Mouse (Mus musculus) left cerebral cortex, postnatal 25 days (tissue): ENCODE measurements around the gene Hist1h2bb. TPM values are rescaled to one million over a fixed set of nuclear protein-coding genes. Genes with fewer than 3 reads are reported as not detected.
"Not testable (repeated sequence)": the region's sequence is repeated elsewhere in the genome, so short reads cannot be mapped to it uniquely, and the experiment has no call there.

Source experiments
- DNase-seq, 2 experiments: peaks; one replicate each; pipeline ENCODE4 v3.0.0; 2022; ENCODE audit warnings: low spot score in 2 of 2, mixed read lengths in 1 of 2
- intact Hi-C: fragments of 180-260 bp; cut with DNase I; formaldehyde crosslinking; loops from one replicate; pipeline ENCODE4 v1.15.1; 2025
- total RNA-seq, 2 experiments: library from RNA; stranded (reverse); gene quantifications; 2 replicates each; pipeline ENCODE4 v1.2.3; 2021

The Hist1h2bb gene
- total RNA-seq, 2 experiments from 2014 or later = 17.5 to 23.2 TPM

DNA sequence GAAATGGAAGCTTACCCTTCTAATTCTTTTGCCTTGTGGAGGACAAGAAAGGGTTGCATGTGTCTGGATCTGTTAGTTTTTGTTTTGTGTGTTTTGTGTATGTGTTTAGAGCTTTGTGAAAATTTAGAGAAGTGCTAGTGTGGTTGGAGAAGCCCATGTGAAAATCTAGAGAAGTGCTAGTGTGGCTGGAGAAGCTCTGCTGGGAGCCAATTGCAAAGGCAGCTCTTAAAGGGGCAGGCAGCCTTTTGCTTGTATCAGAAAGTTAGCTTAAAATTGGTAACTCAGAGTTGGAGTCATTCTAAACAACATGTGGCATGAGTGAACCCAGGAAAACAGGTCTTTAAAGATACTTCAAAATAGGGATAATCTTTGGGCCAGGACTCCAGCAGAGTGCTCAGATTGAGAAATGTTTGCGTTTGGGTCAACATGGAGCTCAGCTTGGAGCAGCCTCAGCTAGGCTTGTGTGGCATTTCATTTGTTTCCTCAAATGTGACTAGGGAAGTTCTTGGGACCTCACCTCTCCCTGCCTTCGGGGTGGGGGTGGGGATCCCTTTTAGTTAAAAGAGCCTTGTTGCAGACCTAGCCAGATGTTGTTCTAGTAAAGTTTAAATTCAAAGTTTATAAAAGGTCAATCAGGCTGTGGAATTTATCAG is 28.8 kb upstream of the Hist1h2bb start:
- intact Hi-C loops, DNase-seq: not testable (repeated sequence)

DNA sequence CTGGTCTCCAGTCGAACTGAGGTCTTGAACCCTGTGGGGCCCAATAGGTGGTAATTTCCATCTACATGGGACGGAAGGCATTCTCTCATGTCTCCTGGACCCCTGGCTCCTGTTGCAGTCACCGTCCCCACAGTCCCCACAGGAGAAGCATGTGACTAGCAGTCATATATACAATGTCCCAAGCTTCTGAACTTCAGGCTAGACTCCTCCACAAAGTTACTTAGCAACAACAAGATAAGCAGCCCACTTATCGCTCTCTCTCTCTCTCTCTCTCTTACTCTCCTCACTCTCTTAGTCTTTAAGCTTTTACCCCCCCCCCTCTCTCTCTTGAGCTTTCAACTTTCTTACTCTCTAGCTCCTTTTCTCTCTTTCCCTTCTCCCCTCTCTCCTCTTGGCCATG is 22.3 kb upstream of the Hist1h2bb start:
- intact Hi-C loops = no loop called here
- no peak for DNase-seq

DNA sequence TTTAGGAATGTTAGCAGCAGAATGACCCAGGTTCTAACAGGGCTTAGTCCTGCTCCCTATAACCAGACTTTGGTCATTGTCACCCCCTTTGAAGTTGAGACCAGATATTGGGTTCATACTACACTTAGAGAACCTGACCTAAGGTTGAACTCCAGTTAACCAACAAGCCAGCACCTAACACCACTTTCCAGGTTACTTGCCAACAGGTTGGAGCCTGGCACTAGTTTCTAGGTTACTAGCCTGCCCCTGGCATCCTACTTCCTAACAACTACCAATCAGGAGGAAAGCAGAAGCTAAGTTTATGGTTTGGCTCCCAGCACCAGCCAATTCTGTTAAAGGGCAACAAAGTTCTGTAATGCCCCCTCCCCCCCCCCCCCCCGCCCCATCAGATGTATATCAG is 21.3 kb upstream of the Hist1h2bb start:
- DNase-seq = no peak
- intact Hi-C loops = no loop called here

DNA sequence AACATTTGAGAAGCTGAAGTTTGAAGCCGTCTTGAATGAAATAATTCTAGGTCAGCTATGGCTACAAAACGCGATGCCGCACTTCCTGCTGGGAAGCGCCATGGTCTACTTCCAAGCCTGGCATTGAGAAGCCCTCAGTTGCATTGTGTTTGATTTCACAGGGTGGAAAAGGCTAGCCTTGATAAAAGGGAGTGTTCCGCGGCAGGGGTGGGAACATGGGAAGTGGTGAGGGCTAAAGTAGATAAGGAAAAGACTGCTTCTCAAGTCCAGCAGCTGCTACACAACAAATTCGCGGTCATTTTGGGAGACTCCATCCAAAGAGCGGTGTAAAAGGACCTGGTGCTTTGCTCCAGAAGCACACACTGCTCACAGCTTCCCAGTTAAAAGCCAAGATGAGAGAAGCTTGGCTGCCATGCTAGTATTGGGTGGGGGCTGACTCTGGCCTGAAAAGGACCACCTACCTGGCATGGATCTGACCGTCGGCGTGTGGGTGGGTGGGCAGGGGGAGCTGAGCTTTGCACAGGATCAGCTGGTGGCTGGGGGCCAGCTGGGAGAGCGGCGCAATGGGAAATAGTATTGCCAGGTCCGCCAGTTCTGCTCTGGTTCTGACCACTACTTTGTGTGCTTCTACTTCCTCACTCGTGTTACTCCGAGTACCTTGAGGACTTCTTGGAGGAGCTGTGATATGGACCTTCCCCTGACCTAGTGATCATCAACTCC is 17.9 kb upstream of the Hist1h2bb start:
- DNase-seq = no peak
- intact Hi-C loops = no loop called here

DNA sequence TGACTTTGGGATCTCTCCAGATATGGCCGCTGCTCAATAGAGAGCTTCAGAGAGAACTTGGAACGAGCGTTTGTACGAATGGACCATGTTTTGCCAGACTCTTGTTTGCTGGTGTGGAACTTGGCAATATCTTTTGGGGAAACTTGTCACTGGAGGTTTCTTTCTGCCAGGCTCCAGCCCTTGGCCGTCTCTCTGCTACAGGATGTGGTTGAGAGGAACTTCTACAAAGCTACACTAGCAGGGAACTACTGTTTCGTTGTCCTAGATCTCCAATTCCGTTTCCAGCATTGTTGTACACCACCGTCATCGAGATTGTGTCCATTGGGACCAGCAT is 17.4 kb upstream of the Hist1h2bb start:
- intact Hi-C loops = no loop called here
- DNase-seq = no peak

DNA sequence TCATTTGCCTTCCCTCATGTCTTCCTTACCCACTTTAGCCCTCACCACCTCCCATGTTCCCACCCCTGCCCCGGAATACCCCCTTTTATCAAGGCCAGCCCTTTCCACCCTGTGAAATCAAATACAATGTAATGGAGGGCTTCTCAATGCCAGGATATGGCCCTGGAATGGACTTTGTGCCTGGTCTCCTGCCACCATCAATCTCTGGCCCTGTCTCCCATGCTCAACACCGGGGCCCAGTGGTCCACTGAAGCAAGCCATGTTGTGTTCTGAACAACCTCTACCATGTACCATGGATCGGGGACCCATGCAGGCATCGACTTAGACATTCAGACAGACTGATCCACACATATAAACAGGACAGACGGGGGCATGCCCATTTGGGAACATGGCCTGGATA is 16.8 kb upstream of the Hist1h2bb start:
- intact Hi-C loops = no loop called here
- no peak for DNase-seq

DNA sequence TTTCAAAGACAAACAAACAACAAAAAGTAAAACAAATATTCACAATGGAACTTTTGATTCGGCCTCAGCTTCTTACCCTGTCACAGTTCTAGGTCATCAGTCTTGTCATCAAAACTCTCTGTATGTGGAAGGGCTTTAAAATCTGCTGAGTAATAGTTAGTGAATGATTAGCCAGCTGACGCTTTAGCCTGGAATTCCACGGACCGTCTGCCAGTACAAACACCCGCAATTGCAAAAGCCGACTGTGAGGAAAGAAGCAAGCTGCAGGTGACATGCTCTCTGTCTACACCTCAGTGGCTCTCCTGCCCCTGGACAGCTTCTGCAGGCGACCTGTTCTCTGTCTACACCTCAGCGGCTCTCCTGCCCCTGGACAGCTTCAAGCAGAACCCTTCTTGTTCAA is 16.1 kb upstream of the Hist1h2bb start:
- no peak for DNase-seq
- intact Hi-C loops = no loop called here

DNA sequence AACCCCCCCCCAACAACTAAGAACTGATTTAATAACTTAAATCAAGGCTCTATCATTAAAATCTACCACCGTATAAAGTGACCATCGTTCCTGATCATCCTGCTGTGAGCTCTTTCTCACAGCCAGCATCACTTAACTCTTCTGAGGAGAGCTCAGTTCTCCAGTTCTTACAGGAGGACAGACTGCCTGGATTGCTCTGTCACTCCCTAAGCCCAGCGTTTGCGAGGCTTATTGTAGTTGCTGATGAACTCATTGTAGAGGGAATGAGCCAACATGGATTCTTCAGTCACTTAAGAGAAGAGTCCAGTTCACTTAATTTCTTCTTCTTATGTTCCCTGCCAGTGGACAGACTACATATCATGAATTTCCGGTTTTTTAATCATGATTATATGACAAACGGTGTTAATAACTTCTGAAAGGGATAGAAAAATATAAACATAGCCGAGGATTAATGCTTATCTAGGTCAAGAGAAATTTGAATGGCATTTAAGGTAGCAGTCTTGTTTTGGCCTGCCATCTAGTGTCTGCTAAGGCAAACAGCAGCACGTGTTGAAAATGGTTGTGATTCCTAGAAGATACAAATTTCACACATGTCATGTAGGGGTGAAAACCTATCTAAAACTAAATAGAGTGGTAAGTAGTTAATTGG is 14.3 kb upstream of the Hist1h2bb start:
- DNase-seq = peak; percentile 44 to 51
- intact Hi-C loops = loop anchor here (1.0 kb wide), 1 partner anchor 31 kb away; no protein-coding TSS in a partner anchor

DNA sequence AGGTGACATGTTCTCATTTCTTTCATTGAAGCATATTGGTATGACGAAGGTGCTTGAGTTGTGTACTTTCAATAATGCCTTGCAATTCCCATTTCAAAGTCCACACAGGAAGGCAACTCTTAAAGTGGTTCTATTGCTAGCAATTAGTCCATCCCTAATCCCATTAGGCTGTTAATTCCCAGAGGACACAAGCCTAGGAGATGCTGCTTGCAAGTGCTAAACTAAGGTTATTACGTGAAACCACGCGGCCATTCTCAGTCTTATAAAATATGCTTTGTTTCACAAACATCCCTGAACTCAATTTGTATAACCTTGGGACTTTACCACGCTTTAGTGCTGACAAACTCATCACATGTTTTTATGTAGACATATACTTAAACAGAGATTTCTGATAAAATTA is 9.4 kb upstream of the Hist1h2bb start:
- no peak for DNase-seq
- intact Hi-C loops = loop anchor here (5.0 kb wide), 1 partner anchor 205 kb away; the partner anchor contains the start of genes Hist1h2af and Hist1h4h

DNA sequence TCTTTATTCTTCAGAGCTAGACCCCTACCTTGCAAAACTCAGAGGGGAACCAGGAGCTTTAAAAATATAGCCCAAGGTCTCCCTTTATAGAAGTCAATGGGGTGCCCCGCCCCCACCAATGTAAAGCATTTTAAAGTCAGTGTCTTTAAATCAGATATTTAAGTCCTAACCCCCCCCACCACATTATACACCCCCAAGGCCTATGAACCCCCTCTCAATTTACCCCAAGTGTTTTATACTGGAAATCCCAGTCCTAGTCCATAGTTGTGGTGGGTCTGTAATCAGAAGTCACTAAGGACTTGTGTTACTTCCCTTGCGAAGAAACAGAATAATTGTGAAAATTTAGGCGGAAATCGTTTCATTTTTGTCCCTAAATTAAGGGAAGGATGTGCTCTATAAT is 8.5 kb upstream of the Hist1h2bb start:
- intact Hi-C loops = loop anchor here (1.0 to 5.0 kb wide), 3 partner anchors 40 to 206 kb away; partner anchors contain the start of genes Hist1h2af, Hist1h4c and Hist1h4h
- no peak for DNase-seq

DNA sequence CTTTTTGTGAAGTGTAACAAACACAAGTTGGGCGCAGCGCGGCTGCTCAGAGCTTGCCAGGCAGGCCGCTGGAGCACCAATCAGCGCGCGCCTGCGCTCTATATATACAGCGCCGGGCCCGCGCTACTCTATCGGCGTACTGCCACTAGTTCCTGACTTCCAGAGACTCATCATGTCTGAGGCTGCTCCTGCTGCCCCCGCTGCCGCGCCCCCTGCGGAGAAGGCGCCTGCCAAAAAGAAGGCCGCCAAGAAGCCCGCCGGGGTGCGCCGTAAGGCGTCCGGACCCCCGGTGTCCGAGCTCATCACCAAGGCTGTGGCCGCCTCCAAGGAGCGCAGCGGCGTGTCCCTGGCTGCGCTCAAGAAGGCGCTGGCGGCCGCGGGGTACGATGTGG is 7.9 kb upstream of the Hist1h2bb start, which contains the start of gene Hist1h1c:
TSS of gene Hist1h1c (plus strand) at position 132 of the 392 bp plus-strand sequence.
- intact Hi-C loops = loop anchor here (1.0 to 5.0 kb wide), 3 partner anchors 40 to 206 kb away; partner anchors contain the start of genes Hist1h2af, Hist1h4c and Hist1h4h
- DNase-seq = peak; percentile 92 to 94

DNA sequence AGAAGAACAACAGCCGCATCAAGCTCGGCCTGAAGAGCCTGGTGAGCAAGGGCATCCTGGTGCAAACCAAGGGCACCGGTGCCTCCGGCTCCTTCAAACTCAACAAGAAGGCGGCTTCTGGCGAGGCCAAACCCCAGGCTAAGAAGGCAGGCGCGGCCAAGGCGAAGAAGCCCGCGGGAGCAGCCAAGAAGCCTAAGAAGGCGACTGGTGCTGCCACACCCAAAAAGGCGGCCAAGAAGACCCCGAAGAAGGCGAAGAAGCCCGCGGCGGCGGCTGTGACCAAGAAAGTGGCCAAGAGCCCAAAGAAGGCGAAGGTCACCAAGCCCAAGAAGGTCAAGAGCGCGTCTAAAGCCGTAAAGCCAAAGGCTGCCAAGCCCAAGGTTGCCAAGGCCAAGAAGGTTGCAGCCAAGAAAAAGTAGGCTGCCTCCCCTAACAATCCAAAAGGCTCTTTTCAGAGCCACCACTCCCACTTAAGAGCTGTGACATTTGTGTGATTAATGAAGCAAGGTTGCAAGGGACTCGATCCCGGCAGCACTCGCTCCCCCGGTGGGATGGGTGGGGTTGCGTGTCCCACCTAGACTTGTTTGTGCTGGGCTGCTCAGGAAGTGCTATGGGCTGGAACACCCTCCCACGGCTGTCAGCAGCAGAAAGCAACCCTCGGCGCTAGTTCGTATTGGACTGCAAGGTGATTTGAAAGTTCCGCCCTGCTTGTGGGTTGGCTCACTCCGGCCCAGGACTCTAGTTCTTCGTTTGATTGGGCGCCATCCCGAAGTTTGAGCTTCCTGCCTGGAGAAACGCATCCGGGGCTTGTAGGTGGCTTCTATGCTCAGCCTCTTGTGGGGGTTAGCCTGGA is 7.2 kb upstream of the Hist1h2bb start:
- peak; percentile 94 to 99 for DNase-seq
- intact Hi-C loops = loop anchor here (2.0 to 5.0 kb wide), 2 partner anchors 114 to 207 kb away; partner anchors contain the start of genes Hist1h2af and Hist1h4h

DNA sequence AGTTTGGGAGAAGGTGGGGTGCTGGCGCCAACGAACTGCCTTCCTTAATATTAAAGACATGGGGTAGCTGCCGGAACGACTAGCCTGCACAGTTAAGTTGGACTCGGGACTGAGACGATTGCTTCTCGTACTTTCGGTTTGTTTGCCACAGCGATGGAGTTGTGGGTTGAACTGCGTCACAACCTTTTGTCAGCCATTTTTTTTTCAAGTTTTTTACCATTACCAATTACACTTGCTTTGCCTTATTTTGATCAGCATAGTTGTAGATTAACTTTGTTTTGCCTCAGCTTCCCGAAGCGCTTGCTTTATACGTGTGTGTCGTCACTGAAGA is 6.6 kb upstream of the Hist1h2bb start:
- intact Hi-C loops = loop anchor here (2.0 to 5.0 kb wide), 3 partner anchors 115 to 208 kb away; partner anchors contain the start of genes Hist1h2af, Hist1h4d and Hist1h4h
- no peak for DNase-seq

DNA sequence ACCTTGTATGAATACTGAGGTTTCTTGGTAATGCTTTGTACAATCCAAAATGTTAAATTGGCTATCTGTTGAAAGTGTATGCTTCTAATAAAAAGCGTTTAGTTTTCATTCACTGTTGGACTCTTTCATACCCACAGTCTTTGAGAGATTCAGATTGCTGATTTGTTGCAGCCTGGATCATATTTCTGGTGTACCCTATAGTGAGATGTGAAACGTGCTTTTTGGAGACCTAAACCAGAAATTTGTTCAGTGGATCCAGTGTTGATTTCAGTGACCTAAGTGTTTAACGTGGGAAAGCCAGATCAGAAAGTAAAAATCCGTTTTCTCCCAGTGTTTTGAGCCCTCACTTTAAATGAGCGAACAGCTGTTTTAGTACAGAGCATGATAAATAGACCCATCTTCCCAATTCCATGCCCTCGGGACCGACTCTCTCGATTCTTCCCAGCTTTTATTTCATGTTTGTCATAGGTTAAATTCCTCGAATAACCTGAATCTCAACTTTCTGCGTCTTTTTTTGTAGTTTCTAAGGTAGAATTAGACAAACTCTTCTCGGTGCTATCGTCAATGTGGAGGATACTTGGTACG is 6.2 kb upstream of the Hist1h2bb start:
- intact Hi-C loops = loop anchor here (5.0 kb wide), 1 partner anchor 158 kb away; the partner anchor contains the start of gene Hist1h4d
- no peak for DNase-seq

DNA sequence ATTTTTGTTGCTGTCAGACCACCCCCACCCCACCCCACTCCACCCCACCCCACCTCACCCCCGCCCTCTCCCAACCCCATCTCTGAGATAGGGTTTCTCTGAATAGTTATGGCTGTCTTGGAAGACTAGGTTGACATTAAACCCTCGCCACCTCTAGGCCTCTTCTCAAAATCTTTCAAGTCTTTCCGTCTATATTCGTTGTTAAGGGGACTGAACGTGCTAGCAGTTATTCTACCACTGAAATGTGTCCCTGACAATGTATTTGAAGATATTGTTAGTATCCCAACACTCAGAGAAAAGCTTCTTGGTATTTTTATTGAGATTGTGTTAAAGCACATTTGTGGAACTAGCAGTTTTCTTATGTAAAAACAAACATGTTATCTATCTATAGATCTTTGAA is 5.6 kb upstream of the Hist1h2bb start:
- DNase-seq = no peak
- intact Hi-C loops = loop anchor here (5.0 kb wide), 1 partner anchor 159 kb away; the partner anchor contains the start of gene Hist1h4d

DNA sequence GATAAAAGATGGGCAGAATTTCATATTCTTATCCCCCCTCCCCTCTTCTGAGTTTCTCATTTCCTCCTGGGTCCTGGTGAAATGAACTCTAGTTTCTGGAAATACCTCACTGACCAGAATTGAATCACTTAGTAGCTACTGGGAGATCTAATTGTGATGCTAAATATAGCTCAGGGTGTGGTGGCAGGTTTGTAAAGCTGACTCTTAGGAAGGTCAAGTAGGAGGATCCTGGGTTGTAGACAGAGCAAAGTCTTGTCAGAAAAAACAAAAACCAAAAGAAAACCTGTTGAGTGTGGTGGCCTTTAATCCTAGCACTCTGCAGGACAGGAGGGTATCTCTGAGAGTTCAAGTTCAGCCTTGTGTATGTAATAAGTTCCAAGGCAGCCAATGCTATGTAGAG is 4.5 kb upstream of the Hist1h2bb start:
- intact Hi-C loops = loop anchor here (5.0 kb wide), 1 partner anchor 160 kb away; the partner anchor contains the start of gene Hist1h4d
- no peak for DNase-seq

DNA sequence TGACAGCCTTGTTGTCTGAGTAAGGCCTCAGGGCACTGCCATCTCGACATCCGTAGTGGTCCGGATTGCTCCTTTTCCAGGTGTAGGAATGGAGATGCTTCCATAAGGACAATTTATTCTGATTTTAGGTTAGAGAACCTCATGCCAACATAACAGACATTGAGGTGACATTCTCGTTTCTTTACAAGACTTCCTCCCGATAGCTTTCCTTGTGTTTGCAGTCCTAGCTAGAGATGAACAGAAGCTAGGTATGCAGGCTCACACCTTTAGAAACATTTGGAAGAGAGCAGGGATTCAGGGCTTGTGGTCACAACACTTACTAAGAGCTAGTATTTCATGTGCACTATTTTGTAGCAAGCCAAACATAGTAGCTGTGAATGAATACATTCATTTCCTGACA is 3.3 kb upstream of the Hist1h2bb start:
- intact Hi-C loops = loop anchor here (5.0 kb wide), 1 partner anchor 161 kb away; the partner anchor contains the start of gene Hist1h4d
- no peak for DNase-seq

DNA sequence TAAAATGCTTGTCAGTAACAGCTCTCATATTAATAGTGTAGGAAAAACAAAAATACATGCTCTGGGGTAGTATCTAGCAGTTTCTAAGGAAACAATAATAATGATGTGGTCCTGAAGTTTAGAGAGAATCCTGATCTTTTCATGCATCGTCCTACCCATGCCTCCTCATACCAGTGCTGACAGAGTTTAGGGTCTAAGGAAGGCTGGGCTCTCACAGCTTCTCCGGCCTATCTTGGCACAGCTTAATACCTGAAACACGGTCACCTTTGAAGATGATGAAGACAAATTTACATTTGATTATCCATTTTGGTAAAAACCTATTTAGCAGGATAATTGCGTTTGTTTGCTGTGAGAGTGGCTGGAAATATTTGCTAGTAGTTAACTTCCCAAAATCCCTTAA is 2.6 kb upstream of the Hist1h2bb start:
- intact Hi-C loops = loop anchor here (5.0 kb wide), 1 partner anchor 162 kb away; the partner anchor contains the start of gene Hist1h4d
- DNase-seq = no peak
